Mouse (Mus musculus): Measurements from ENCODE around the gene Cidec.

DNA sequence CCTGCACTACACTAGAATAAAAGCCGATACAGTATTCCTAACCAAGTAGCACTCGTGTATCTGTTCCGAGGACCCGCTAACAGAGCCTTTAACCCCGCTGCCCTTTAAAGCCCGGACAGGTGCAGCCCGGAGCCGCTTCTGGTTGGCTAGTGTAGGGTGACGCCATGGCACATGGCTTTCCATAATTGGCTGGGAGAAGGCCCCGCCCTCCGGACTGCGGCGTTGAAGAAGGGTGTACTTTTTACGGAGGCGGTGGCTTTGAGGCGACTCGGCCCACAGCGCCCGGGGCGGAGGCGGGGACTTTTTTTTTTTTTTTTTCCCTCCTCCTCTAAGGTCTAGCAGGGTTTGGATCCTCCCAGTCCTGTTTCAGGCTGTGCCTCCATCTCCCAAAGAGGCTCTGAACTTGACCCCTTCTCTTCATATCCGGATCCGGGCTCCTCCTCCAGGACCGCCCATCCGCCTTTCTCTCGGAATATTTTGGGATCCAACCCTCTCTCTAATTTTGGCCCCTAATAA is 47.6 kb upstream of the Cidec start, which contains the start of gene Creld1:
- TF ChIP-seq CTCF (conservative IDR thresholded peaks at IDR 0.05; ENCODE audit: insufficient read depth, insufficient read length, low read depth, low read length) (no peak), POLR2A (IDR thresholded peaks at IDR 0.05; ENCODE audit: low read depth, low read length) (peak; percentile 35)

Data from kidney, adult 2 months (tissue).